Mouse (Mus musculus): ENCODE measurements around the gene Cadps2. TPM values are rescaled to one million over a fixed set of nuclear protein-coding genes. Genes with fewer than 3 reads are reported as not detected.
A peak's percentile ranks its signal among the peaks of the same experiment; 100 is the strongest.

Cadps2 gene
- polyA plus RNA-seq, 1 experiment, result 0.80 TPM

- no peak overlapping the region for H3K4me3 ChIP-seq (replicated peaks; ENCODE audit: control insufficient read depth, low read depth, low read length)
- no peak for TF ChIP-seq POLR2A (IDR thresholded peaks at IDR 0.05; ENCODE audit: borderline replicate concordance, control insufficient read depth, low read depth, low read length)
- no peak for TF ChIP-seq CTCF (IDR thresholded peaks at IDR 0.05; ENCODE audit: control insufficient read depth, insufficient read depth, low read length)
- WGBS, result 50% methylated on average over 7 of the region's 7 CpGs
Observed at GRCm38 (mm10) chr6:23491804-23492203, 347.4 kb downstream of the Cadps2 start.

DNA sequence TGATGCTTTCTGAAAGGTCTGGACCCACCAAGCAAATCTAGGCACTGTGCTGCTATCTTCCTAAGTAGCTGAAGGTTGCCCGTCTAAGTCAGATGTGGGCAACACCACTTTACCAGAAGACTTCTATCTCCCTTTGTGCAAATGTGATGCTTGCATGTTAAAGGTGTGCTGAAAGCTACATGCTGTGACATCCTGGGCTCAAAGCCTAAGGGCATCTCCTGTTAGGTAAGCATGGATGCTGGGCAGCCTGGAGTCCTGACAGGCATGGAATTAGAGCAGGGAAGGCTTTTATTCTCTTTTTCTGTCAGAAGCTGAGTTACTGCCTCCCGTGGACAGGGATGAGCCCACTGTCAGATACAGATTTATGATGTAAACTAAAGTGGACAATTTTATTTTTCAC is 348.8 kb downstream of the Cadps2 start:
- Histone ChIP-seq H3K4me1 (ENCODE audit: control insufficient read depth, insufficient read depth, low read length) (no peaks in the 10 kb centered on the region), H3K27ac (ENCODE audit: control insufficient read depth, insufficient read depth, low read depth, low read length, poor library complexity) (no peak overlapping the region), H3K4me3 (replicated peaks; ENCODE audit: control insufficient read depth, low read depth, low read length) (no peak overlapping the region)
- 70% methylated on average over 2 of the region's 2 CpGs for WGBS
- TF ChIP-seq POLR2A (IDR thresholded peaks at IDR 0.05; ENCODE audit: borderline replicate concordance, control insufficient read depth, low read depth, low read length), result no peak
- TF ChIP-seq CTCF (IDR thresholded peaks at IDR 0.05; ENCODE audit: control insufficient read depth, insufficient read depth, low read length), result no peak

More at GRCm38 (mm10) chr6:23491804-23492203, 347.4 kb downstream of the Cadps2 start:
- H3K27ac ChIP-seq (ENCODE audit: control insufficient read depth, insufficient read depth, low read depth, low read length, poor library complexity), result no peak overlapping the region
- no peaks in the 10 kb centered on the region for H3K4me1 ChIP-seq (ENCODE audit: control insufficient read depth, insufficient read depth, low read length)

DNA sequence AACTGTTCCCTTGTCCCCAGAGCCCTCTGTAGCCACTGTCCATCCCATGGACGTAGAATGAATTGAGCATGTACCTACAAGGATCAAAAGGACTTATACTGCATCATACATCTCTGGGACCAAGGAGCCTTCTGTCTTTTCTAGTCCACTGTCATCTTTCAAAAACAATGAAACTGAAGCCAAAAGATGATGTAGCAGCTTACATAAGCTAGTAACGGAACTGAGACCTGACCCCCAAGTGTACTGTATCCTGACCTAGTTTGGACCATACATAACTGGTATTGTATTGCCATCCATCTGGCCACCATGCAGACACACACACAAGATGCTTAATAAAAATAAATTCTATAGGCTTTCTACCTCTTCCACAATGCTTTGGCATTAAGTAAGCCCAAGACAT is 350.2 kb downstream of the Cadps2 start:
- Histone ChIP-seq H3K4me3 (replicated peaks; ENCODE audit: control insufficient read depth, low read depth, low read length) (no peak overlapping the region), H3K4me1 (ENCODE audit: control insufficient read depth, insufficient read depth, low read length) (no peaks in the 10 kb centered on the region), H3K27ac (ENCODE audit: control insufficient read depth, insufficient read depth, low read depth, low read length, poor library complexity) (no peak overlapping the region)
- 79% methylated on average over 2 of the region's 2 CpGs for WGBS
- TF ChIP-seq POLR2A (IDR thresholded peaks at IDR 0.05; ENCODE audit: borderline replicate concordance, control insufficient read depth, low read depth, low read length) (no peak), CTCF (IDR thresholded peaks at IDR 0.05; ENCODE audit: control insufficient read depth, insufficient read depth, low read length) (no peak)

DNA sequence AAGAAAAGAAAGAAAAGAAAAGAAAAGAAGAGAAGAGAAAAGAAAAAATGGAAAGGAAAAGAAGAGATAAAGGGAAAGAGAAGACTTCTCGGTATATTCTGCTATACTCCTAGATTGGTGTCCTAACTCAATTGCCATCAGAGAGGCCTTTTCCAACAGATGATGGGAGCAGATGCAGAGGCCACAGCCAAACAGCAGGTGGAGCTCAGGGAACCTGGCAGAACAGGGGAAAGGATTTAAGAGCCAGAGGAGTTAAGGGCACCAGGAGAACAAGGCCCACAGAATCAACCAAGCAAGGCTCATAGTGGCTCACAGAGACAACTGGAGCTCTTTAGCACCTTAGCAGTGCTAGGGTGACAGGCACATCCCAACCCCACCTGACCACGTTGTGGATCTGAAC is 366.5 kb downstream of the Cadps2 start:
- TF ChIP-seq CTCF (IDR thresholded peaks at IDR 0.05; ENCODE audit: control insufficient read depth, insufficient read depth, low read length) (no peak), POLR2A (IDR thresholded peaks at IDR 0.05; ENCODE audit: borderline replicate concordance, control insufficient read depth, low read depth, low read length) (no peak)
- Histone ChIP-seq H3K4me1 (ENCODE audit: control insufficient read depth, insufficient read depth, low read length) (no peaks in the 10 kb centered on the region), H3K27ac (ENCODE audit: control insufficient read depth, insufficient read depth, low read depth, low read length, poor library complexity) (no peak overlapping the region), H3K4me3 (replicated peaks; ENCODE audit: control insufficient read depth, low read depth, low read length) (no peak overlapping the region)
- WGBS, result 65% methylated on average over 2 of the region's 2 CpGs

GRCm38 (mm10) chr6:23471830-23472229 is 367.4 kb downstream of the Cadps2 start:
- TF ChIP-seq CTCF (IDR thresholded peaks at IDR 0.05; ENCODE audit: control insufficient read depth, insufficient read depth, low read length) (no peak), POLR2A (IDR thresholded peaks at IDR 0.05; ENCODE audit: borderline replicate concordance, control insufficient read depth, low read depth, low read length) (no peak)
- WGBS, result 65% methylated on average over 2 of the region's 2 CpGs
- Histone ChIP-seq H3K4me1 (ENCODE audit: control insufficient read depth, insufficient read depth, low read length) (no peaks in the 10 kb centered on the region), H3K4me3 (replicated peaks; ENCODE audit: control insufficient read depth, low read depth, low read length) (no peak overlapping the region), H3K27ac (ENCODE audit: control insufficient read depth, insufficient read depth, low read depth, low read length, poor library complexity) (no peak overlapping the region)

GRCm38 (mm10) chr6:23467885-23468284 is 371.3 kb downstream of the Cadps2 start:
- Histone ChIP-seq H3K27ac (ENCODE audit: control insufficient read depth, insufficient read depth, low read depth, low read length, poor library complexity) (no peak overlapping the region), H3K4me3 (replicated peaks; ENCODE audit: control insufficient read depth, low read depth, low read length) (no peak overlapping the region), H3K4me1 (ENCODE audit: control insufficient read depth, insufficient read depth, low read length) (no peaks in the 10 kb centered on the region)
- WGBS, result 79% methylated on average over 4 of the region's 4 CpGs
- TF ChIP-seq CTCF (IDR thresholded peaks at IDR 0.05; ENCODE audit: control insufficient read depth, insufficient read depth, low read length) (no peak), POLR2A (IDR thresholded peaks at IDR 0.05; ENCODE audit: borderline replicate concordance, control insufficient read depth, low read depth, low read length) (no peak)

DNA sequence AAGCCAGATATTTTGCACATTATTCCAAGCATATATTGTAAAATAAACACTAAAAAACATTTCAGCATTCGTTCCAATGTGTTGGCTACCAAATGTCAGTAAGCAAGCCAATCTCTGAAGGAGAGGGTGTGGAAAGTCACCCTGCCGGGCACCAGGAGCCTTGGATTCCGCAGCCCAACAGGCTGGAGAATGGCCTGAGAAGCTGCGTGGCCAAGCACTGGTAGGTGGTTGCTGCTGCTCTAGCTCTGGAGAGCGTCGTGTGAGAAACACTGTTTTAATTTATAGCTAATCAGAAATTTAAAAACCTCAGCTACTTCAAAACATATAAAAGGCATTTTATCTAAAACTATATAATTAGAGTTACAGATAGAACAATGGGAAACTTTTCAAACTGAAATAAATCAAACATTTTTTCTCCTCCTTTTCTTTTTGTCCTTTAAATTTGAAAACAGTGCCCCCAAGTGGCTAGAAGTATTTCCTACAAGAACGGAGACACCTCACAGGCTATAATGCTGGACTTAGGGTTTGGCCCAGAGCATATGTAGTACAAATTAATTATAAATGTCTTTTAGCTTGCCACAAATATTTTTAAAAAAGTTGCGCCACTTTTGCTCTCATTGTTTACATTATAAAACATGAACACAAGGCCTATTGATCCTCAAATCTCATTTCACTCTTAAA is 376.5 kb downstream of the Cadps2 start:
- TF ChIP-seq CTCF (IDR thresholded peaks at IDR 0.05; ENCODE audit: control insufficient read depth, insufficient read depth, low read length), result no peak
- no peak for TF ChIP-seq POLR2A (IDR thresholded peaks at IDR 0.05; ENCODE audit: borderline replicate concordance, control insufficient read depth, low read depth, low read length)
- no peaks in the 10 kb centered on the region for H3K4me1 ChIP-seq (ENCODE audit: control insufficient read depth, insufficient read depth, low read length)
- WGBS, result 35% methylated on average over 8 of the region's 8 CpGs

DNA sequence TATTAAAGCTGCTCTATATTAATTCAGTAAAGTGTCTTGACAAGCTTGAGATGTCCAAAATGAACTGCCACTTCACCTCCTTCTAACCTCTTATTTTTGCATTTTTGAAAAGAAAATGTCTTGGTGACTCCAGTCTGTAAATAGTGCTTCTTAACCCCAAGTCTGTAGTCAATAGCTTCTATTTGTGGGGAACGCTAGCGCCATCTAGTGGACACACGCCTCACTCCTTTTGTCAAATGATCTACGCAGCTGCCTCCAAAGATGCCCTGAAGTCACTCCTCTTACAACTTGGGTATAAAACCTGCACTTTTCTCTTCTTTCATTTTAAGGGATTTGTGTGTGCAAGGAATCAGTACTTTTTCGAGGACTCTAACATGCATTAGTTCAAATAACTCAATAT is 381.5 kb downstream of the Cadps2 start:
- Histone ChIP-seq H3K4me1 (ENCODE audit: control insufficient read depth, insufficient read depth, low read length) (no peaks in the 10 kb centered on the region), H3K27ac (ENCODE audit: control insufficient read depth, insufficient read depth, low read depth, low read length, poor library complexity) (no peak overlapping the region), H3K4me3 (replicated peaks; ENCODE audit: control insufficient read depth, low read depth, low read length) (no peak overlapping the region)
- 5% methylated on average over 5 of the region's 5 CpGs for WGBS
- TF ChIP-seq CTCF (IDR thresholded peaks at IDR 0.05; ENCODE audit: control insufficient read depth, insufficient read depth, low read length) (peak; percentile 43; the same call in 1 of the 2 replicates), POLR2A (IDR thresholded peaks at IDR 0.05; ENCODE audit: borderline replicate concordance, control insufficient read depth, low read depth, low read length) (no peak)

More for the DNA sequence above, 376.5 kb downstream of the Cadps2 start:
- Histone ChIP-seq H3K27ac (ENCODE audit: control insufficient read depth, insufficient read depth, low read depth, low read length, poor library complexity) (no peak overlapping the region), H3K4me3 (replicated peaks; ENCODE audit: control insufficient read depth, low read depth, low read length) (no peak overlapping the region)
